Mouse (Mus musculus): ENCODE measurements around the gene Wdr81. TPM values are rescaled to one million over a fixed set of nuclear protein-coding genes. Genes with fewer than 3 reads are reported as not detected.

The Wdr81 gene
- total RNA-seq, 2 experiments from 2014 or later: 12.0 to 18.2 TPM

DNA sequence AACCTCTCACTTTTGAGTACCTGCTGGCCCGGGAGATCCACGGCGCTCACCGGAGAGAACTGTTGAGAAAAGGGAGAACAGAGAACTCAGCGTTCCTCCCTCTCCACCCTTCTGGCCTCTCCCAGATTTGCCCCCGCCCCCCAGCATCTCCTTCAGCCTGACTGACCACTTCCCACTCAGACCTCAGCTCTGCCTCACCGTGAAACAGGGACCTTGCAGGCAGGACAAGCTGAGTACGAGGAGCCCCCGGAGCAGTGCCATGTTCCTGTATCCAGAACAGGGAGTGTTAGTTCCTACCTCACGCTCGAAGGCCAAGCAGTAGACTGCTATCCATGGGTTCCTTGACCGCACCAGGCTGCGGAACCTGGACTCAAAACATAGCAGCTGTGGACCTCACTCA lies 16.3 kb downstream of the Wdr81 start:
- peak in 1 of 2 experiments; percentile 44 for DNase-seq

DNA sequence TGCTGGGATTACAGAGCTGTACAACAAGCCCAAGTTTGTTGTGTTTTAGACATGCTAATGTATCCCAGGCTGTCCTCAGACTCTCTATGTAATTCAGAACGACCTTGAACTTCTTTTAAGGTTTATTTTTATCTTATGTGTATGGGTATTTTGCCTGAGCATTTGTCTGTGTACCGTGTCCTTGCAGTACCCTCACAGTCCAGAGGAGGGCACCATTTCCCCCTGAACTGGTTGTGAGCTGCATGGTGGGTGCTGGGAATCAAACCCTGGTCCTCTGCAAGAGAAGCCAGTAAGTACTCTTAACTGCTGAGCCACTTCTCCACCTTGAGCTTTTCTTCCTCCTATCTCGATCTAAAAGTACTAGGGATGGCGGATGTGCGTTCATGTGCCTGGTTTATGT lies 20.4 kb downstream of the Wdr81 start:
- no peak for DNase-seq

- peak in 1 of 2 experiments; percentile 59 for DNase-seq
These were observed 23.2 kb downstream of the Wdr81 start for GRCm38 (mm10) chr11:75431307-75431706.

DNA sequence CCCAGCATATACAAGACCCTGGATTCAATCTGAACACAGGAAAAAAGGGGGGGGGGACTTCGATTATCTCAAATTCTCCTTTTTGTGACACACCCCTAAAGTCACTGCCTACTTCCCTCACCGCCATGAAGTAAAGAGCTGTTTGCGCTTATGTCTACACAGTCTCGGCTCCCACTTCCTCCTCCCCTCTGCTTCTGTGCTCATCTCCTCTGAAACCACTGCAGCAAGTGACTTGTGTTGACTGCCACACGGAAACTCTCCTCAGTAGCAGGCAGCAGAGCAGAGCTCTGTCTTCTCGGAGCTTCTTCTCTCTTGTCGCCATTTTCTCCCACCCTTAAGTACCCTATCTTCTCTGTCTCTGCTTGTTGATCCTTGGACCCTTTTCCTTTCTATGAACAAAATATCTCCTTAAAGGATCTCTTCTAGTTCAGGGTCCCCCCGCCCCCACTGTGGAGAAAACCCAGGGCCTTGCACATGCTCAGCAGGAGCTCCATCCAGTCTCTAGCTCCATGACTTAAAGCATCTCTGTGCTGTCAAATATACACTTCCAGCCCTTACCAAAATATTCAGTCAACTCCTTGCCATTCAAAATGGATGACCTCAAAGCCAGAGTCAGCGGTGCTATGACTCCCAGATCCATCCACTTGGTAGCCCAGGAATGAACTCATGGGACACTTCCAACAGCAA lies 25.4 kb downstream of the Wdr81 start:
- DNase-seq: no peak

DNA sequence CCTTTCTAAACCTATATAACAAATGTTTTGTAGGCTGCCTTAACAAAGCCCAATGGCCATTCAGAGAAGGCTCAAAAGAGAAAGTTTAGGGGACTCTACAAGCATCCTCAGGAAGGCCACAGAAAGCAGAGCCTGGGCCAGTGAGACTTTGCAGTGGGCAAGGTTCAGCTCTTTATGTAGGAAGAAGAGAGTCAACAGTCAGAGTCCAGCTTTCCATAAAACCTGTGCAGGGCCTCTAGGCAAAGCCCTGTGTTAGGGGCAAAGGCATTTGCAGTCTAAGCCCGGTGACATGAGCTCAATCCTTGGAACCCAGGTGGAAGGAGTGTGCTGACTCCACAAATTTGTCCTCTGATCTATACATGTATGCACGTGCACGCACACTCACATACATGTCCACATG lies 30.1 kb downstream of the Wdr81 start:
- no peak for DNase-seq

GRCm38 (mm10) chr11:75424033-75424432 lies 30.5 kb downstream of the Wdr81 start:
- no peak for DNase-seq

DNA sequence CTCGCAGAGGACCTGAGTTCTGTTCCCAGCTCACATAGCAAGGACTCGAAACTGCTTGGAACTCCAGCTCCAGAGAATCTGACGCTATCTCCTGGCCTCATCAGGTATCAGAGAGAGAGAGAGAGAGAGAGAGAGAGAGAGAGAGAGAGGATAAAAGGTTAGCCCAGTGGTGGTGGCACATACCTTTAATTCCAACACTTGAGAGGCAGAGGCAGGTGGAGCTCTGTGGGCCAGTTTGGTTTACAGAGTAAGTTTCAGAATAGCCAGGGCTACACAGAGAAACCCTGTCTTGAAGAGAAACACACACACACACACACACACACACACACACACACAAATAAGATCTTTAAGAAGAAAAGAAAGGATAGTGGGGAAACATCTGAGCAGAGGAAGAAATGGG lies 31.4 kb downstream of the Wdr81 start:
- no peak for DNase-seq

GRCm38 (mm10) chr11:75422013-75422792 lies 32.3 kb downstream of the Wdr81 start, which contains the start of gene Serpinf1:
Gene Serpinf1 (minus strand): TSS chr11:75422701.
- no peak for DNase-seq

- DNase-seq: peak in 1 of 2 experiments; percentile 32
These were observed 33.0 kb downstream of the Wdr81 start for GRCm38 (mm10) chr11:75421375-75422012.

- DNase-seq: no peak
These were observed 33.6 kb downstream of the Wdr81 start for GRCm38 (mm10) chr11:75420810-75421374.

DNA sequence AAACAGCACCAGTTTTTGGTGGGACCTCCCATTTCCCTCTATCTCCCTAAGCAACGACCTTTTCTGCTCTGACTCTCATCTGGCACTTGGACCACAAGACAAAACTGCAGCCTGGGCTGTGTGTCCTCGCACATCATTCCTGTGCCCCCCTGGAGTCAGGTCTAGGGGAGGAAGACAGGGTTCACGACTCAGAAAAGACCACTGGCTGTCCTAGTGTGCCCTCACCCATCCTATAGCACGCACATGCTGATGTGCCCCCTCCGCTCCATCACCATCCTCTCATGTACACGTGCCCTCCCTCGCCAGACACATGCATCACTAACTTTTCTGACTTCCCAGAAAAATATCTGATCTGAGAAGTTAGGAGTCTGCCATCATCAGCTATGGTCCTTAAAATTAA lies 34.5 kb downstream of the Wdr81 start:
- DNase-seq: no peak

GRCm38 (mm10) chr11:75415994-75416393 lies 38.5 kb downstream of the Wdr81 start:
- peak in 1 of 2 experiments; percentile 19 for DNase-seq

DNA sequence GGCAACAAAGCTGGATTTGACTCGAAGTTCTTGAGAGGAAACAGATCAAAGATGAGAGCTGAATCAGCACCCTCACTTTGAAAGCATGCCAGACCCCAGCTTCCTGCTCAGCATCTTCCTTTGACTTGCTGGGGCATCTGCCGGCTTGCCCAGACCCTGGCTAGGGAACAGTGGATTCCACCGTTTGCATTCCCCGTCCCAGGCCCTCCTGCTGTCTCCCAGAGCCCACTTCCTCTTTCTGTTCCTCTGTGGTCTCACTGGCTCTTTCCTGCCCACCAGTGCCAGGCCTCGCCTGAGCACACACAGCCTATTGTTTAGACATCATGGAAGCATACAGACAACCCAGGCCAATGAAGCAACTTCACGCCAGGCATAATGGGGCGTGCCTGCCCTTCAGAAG lies 39.4 kb downstream of the Wdr81 start:
- no peak for DNase-seq

- DNase-seq: no peak
These were observed 43.9 kb downstream of the Wdr81 start for GRCm38 (mm10) chr11:75410591-75410990.

GRCm38 (mm10) chr11:75409679-75410575 lies 44.6 kb downstream of the Wdr81 start:
- DNase-seq: no peak

- peak; percentile 59 to 65 for DNase-seq
These were observed 47.7 kb downstream of the Wdr81 start for GRCm38 (mm10) chr11:75406865-75407264.

DNA sequence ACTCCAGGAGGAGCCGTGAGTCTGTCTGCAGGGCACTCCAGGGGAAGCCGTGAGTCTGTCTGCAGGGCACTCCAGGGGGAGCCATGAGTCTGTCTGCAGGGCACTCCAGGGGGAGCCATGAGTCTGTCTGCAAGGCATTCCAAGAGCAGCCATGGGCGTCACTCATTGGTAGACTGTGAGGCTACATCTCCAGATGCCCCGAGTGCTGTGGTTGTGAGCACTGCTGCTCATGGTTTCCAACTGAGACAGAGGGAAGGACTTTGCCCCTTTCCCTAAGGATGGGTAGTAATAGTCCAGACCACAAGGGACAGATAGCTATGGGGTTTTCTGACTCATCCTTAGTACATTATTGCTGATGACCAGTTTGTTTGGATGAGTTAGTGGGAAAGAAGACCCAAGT lies 48.4 kb downstream of the Wdr81 start:
- no peak for DNase-seq

- DNase-seq: no peak
These were observed 49.7 kb downstream of the Wdr81 start for GRCm38 (mm10) chr11:75404801-75405200.

GRCm38 (mm10) chr11:75403301-75404052 lies 51.0 kb downstream of the Wdr81 start:
- DNase-seq: peak; percentile 29 to 64

- peak; percentile 47 to 61 for DNase-seq
These were observed 52.2 kb downstream of the Wdr81 start for GRCm38 (mm10) chr11:75402271-75402690.

DNA sequence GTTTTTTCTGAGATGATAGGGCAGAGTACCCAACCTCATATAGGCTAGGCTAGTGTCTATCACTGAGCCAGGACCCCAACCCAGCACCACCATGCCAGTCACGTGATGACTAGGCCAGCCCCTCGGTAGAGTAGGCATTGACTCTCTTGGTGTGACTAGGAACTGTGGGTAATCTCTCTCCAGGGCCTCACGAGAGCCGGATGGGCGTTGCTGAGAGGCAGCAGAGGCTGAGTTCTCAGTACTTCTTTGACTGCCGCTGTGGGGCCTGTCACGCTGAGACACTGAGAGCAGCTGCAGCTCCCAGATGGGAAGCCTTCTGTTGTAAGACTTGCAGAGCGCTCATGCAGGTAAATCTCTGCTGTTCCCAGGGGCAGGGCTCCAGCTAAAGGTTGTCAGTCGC lies 54.4 kb downstream of the Wdr81 start:
- DNase-seq: no peak
